Mouse (Mus musculus): ENCODE results near the gene Gm37240. TPM values are rescaled to one million over a fixed set of nuclear protein-coding genes. Genes with fewer than 3 reads are reported as not detected.

Gene Gm37240
- polyA plus RNA-seq, 1 experiment from 2014 or later, result 0.67 TPM

- no peaks in the 10 kb centered on the region for H3K9me3 ChIP-seq (ENCODE audit: control insufficient read depth, low read length)
- ATAC-seq (ENCODE audit: low FRiP score) (no peak), DNase-seq (ENCODE audit: low spot score, missing footprints) (no peak)
- H3K4me1 ChIP-seq (ENCODE audit: control insufficient read depth, insufficient read depth, low read length), result no peaks in the 10 kb centered on the region; the same call in 1 of the 2 replicates
- H3K9ac ChIP-seq (ENCODE audit: low read length), result no peak overlapping the region
- 95% methylated on average over 8 of the region's 8 CpGs for WGBS
- no peaks in the 10 kb centered on the region for H3K27me3 ChIP-seq (ENCODE audit: control insufficient read depth, insufficient read depth, low read length)
- no peak overlapping the region for H3K4me2 ChIP-seq
- H3K4me3 ChIP-seq (ENCODE audit: low read depth, low read length), result no peak overlapping the region
- H3K36me3 ChIP-seq (ENCODE audit: control insufficient read depth, insufficient read depth, low read length), result no peaks in the 10 kb centered on the region
- no peak overlapping the region for H3K27ac ChIP-seq (ENCODE audit: low read depth, low read length)
Observed at GRCm38 (mm10) chr3:84492657-84493056, 1394.7 kb downstream of the Gm37240 start.

- ATAC-seq (ENCODE audit: low FRiP score), result no peak
- Histone ChIP-seq H3K9ac (ENCODE audit: low read length) (no peak overlapping the region), H3K4me3 (ENCODE audit: low read depth, low read length) (no peak overlapping the region), H3K27ac (ENCODE audit: low read depth, low read length) (no peak overlapping the region), H3K27me3 (ENCODE audit: control insufficient read depth, insufficient read depth, low read length) (no peaks in the 10 kb centered on the region), H3K9me3 (ENCODE audit: control insufficient read depth, low read length) (no peaks in the 10 kb centered on the region), H3K4me1 (ENCODE audit: control insufficient read depth, insufficient read depth, low read length) (no peaks in the 10 kb centered on the region; the same call in 1 of the 2 replicates), H3K36me3 (ENCODE audit: control insufficient read depth, insufficient read depth, low read length) (no peaks in the 10 kb centered on the region), H3K4me2 (no peak overlapping the region)
- no peak for DNase-seq (ENCODE audit: low spot score, missing footprints)
- 92% methylated on average over 4 of the region's 4 CpGs for WGBS
Observed at GRCm38 (mm10) chr3:84492148-84492547, 1395.2 kb downstream of the Gm37240 start.

GRCm38 (mm10) chr3:84488716-84489115, 1398.6 kb downstream of the Gm37240 start:
- Histone ChIP-seq H3K9me3 (ENCODE audit: control insufficient read depth, low read length) (no peaks in the 10 kb centered on the region), H3K9ac (ENCODE audit: low read length) (no peak overlapping the region), H3K4me2 (no peak overlapping the region), H3K27ac (ENCODE audit: low read depth, low read length) (no peak overlapping the region), H3K36me3 (ENCODE audit: control insufficient read depth, insufficient read depth, low read length) (no peaks in the 10 kb centered on the region), H3K4me3 (ENCODE audit: low read depth, low read length) (no peak overlapping the region), H3K4me1 (ENCODE audit: control insufficient read depth, insufficient read depth, low read length) (no peaks in the 10 kb centered on the region; the same call in 1 of the 2 replicates), H3K27me3 (ENCODE audit: control insufficient read depth, insufficient read depth, low read length) (no peaks in the 10 kb centered on the region)
- no peak for ATAC-seq (ENCODE audit: low FRiP score)
- WGBS, result 55% methylated on average over 6 of the region's 6 CpGs
- DNase-seq (ENCODE audit: low spot score, missing footprints), result no peak

- Histone ChIP-seq H3K27ac (ENCODE audit: low read depth, low read length) (no peak overlapping the region), H3K4me3 (ENCODE audit: low read depth, low read length) (no peak overlapping the region), H3K4me1 (ENCODE audit: control insufficient read depth, insufficient read depth, low read length) (peaks cover 6% of the 10 kb centered on the region; the same call in 1 of the 2 replicates), H3K9ac (ENCODE audit: low read length) (no peak overlapping the region), H3K4me2 (no peak overlapping the region), H3K9me3 (ENCODE audit: control insufficient read depth, low read length) (no peaks in the 10 kb centered on the region), H3K27me3 (ENCODE audit: control insufficient read depth, insufficient read depth, low read length) (peaks cover 11% of the 10 kb centered on the region), H3K36me3 (ENCODE audit: control insufficient read depth, insufficient read depth, low read length) (no peaks in the 10 kb centered on the region)
- DNase-seq (ENCODE audit: low spot score, missing footprints) (no peak), ATAC-seq (ENCODE audit: low FRiP score) (no peak)
- WGBS, result 74% methylated on average over 3 of the region's 3 CpGs
Observed at GRCm38 (mm10) chr3:84484891-84485290, 1402.4 kb downstream of the Gm37240 start.

- ATAC-seq (ENCODE audit: low FRiP score), result no peak
- 71% methylated on average over 4 of the region's 4 CpGs for WGBS
- Histone ChIP-seq H3K27ac (ENCODE audit: low read depth, low read length) (no peak overlapping the region), H3K4me1 (ENCODE audit: control insufficient read depth, insufficient read depth, low read length) (peaks cover 11% of the 10 kb centered on the region; the same call in 1 of the 2 replicates), H3K36me3 (ENCODE audit: control insufficient read depth, insufficient read depth, low read length) (no peaks in the 10 kb centered on the region), H3K9ac (ENCODE audit: low read length) (no peak overlapping the region), H3K9me3 (ENCODE audit: control insufficient read depth, low read length) (no peaks in the 10 kb centered on the region), H3K4me3 (ENCODE audit: low read depth, low read length) (no peak overlapping the region), H3K4me2 (no peak overlapping the region), H3K27me3 (ENCODE audit: control insufficient read depth, insufficient read depth, low read length) (peaks cover 16% of the 10 kb centered on the region)
- no peak for DNase-seq (ENCODE audit: low spot score, missing footprints)
Observed at GRCm38 (mm10) chr3:84484333-84484732, 1403.0 kb downstream of the Gm37240 start.

GRCm38 (mm10) chr3:84482121-84482520, 1405.2 kb downstream of the Gm37240 start:
- no peak overlapping the region for H3K27ac ChIP-seq (ENCODE audit: low read depth, low read length)
- H3K4me3 ChIP-seq (ENCODE audit: low read depth, low read length), result no peak overlapping the region
- H3K4me1 ChIP-seq (ENCODE audit: control insufficient read depth, insufficient read depth, low read length), result peaks cover 22% of the 10 kb centered on the region; the same call in 1 of the 2 replicates
- no peak overlapping the region for H3K9ac ChIP-seq (ENCODE audit: low read length)
- DNase-seq (ENCODE audit: low spot score, missing footprints) (no peak), ATAC-seq (ENCODE audit: low FRiP score) (no peak)
- no peak overlapping the region for H3K4me2 ChIP-seq
- peaks cover 31% of the 10 kb centered on the region for H3K27me3 ChIP-seq (ENCODE audit: control insufficient read depth, insufficient read depth, low read length)
- 45% methylated on average over 6 of the region's 6 CpGs for WGBS
- no peaks in the 10 kb centered on the region for H3K9me3 ChIP-seq (ENCODE audit: control insufficient read depth, low read length)
- no peaks in the 10 kb centered on the region for H3K36me3 ChIP-seq (ENCODE audit: control insufficient read depth, insufficient read depth, low read length)

GRCm38 (mm10) chr3:84481104-84481503, 1406.2 kb downstream of the Gm37240 start:
- H3K36me3 ChIP-seq (ENCODE audit: control insufficient read depth, insufficient read depth, low read length), result no peaks in the 10 kb centered on the region
- H3K27me3 ChIP-seq (ENCODE audit: control insufficient read depth, insufficient read depth, low read length), result peaks cover 33% of the 10 kb centered on the region
- no peak overlapping the region for H3K27ac ChIP-seq (ENCODE audit: low read depth, low read length)
- no peaks in the 10 kb centered on the region for H3K9me3 ChIP-seq (ENCODE audit: control insufficient read depth, low read length)
- no peak overlapping the region for H3K9ac ChIP-seq (ENCODE audit: low read length)
- H3K4me2 ChIP-seq, result peak overlapping the region; percentile 98
- peaks cover 22% of the 10 kb centered on the region; the same call in 1 of the 2 replicates for H3K4me1 ChIP-seq (ENCODE audit: control insufficient read depth, insufficient read depth, low read length)
- no peak for ATAC-seq (ENCODE audit: low FRiP score)
- no peak overlapping the region; the same call in 1 of the 2 replicates for H3K4me3 ChIP-seq (ENCODE audit: low read depth, low read length)
- no peak for DNase-seq (ENCODE audit: low spot score, missing footprints)
- 3% methylated on average over 11 of the region's 11 CpGs for WGBS

GRCm38 (mm10) chr3:84480006-84480897, 1407.1 kb downstream of the Gm37240 start, which contains the start of gene Fhdc1:
TSS of gene Fhdc1 (minus strand) at chr3:84480429.
- Histone ChIP-seq H3K27me3 (ENCODE audit: control insufficient read depth, insufficient read depth, low read length) (peaks cover 33% of the 10 kb centered on the region), H3K27ac (ENCODE audit: low read depth, low read length) (no peak within 1 kb of the TSS)
- WGBS, result under 1% methylated on average over 82 of the region's 82 CpGs

More at GRCm38 (mm10) chr3:84480006-84480897, 1407.1 kb downstream of the Gm37240 start, which contains the start of gene Fhdc1:
- Histone ChIP-seq H3K9ac (ENCODE audit: low read length) (peak within 1 kb of the TSS; percentile 61), H3K9me3 (ENCODE audit: control insufficient read depth, low read length) (no peaks in the 10 kb centered on the region), H3K36me3 (ENCODE audit: control insufficient read depth, insufficient read depth, low read length) (no peaks in the 10 kb centered on the region), H3K4me3 (ENCODE audit: low read depth, low read length) (peak within 1 kb of the TSS; percentile 56), H3K4me1 (ENCODE audit: control insufficient read depth, insufficient read depth, low read length) (peaks cover 22% of the 10 kb centered on the region; the same call in 1 of the 2 replicates), H3K4me2 (peak within 1 kb of the TSS; percentile 98)
- ATAC-seq (ENCODE audit: low FRiP score) (peak; percentile 76), DNase-seq (ENCODE audit: low spot score, missing footprints) (peak; percentile 97)

Data from midbrain, embryonic 11.5 days (tissue).